Mouse (Mus musculus) heart, adult 2 months (tissue): ENCODE data around the gene Lingo1.

ENCODE experiments used
- CTCF ChIP-seq: fragments of 200-600 bp; IDR thresholded peaks from 2 replicates; pipeline ENCODE4 v1.8.1; 2022; ENCODE audit warnings: antibody characterized with exemption, mild to moderate bottlenecking, moderate library complexity
- POLR2A ChIP-seq: fragments of 200-500 bp; IDR thresholded peaks from 2 replicates; pipeline ENCODE4 v1.6.1; 2011; ENCODE audit warnings: mild to moderate bottlenecking, low read depth, low read length, control low read depth; ENCODE audit not compliant: insufficient read depth

- TF ChIP-seq CTCF: no peak
- TF ChIP-seq POLR2A: no peak
Measured at GRCm38 (mm10) chr9:56842303-56842719, 46.0 kb upstream of the Lingo1 start.
